Mouse (Mus musculus) naive thymus-derived CD4-positive, alpha-beta T cell, adult 2 months (primary cell): ENCODE results near the gene Rnf144b.

Experiments
- DNase-seq: peaks from one replicate; pipeline ENCODE4 v3.0.0-alpha.2; 2011; ENCODE audit warnings: low read depth

The Rnf144b gene

DNA sequence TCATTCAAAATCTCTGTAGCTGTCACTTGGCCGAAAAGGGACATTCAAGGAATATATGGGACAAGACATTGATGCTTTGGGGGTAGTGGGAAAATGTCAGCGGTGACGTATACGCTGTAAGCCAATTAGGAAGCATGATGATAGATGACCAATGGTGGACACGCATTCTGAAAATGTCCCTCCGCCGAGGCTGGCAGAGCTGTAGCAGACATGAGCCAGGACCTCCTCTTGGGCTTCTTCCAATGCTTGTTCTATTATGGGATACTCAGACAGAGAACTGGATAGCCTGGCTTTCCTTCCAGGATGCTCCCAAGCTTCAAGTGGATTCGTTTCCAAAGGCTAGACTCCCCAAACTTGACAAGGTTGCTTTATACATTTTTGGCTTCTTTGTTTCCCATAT, 141.9 kb downstream of the Rnf144b start:
- DNase-seq: no peak

DNA sequence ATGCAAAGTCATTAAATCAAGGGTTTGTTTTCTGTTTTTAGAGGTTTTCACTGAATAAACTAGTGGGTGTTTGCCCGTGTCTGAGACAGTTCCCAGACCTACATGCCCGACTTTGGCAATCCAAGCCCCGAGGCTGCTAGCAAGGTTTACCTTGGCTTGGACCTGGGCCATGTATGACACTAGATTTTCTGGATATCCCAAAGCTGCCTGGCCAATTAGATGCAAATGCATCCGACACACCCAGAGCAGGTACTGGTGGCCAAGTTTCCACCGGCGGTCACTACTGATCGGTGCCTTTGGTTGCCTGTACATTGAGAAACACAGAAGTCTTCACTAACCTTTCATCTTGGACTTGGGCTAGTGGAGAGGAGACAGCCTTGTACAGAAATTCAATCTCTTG, 144.0 kb downstream of the Rnf144b start:
- DNase-seq: no peak

DNA sequence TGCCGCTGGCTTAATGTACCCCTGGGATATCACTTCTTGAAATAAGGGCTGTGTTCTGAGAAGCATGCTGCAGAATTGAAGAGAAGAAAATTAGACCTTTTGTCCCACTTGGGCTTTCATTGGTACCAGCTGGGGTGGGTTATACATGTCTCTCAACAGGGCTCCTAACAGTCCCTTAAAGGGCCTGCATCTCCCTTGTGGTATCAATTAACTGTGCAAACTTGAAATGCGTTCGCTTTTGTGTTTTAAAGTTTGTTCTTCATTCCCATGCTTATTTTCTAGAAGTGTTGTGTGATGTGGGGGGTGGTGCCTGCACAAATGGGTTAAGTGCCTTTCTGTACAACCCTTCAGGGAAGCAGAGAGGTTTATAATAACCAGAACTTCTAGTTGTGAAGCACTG, 145.8 kb downstream of the Rnf144b start:
- DNase-seq: no peak

DNA sequence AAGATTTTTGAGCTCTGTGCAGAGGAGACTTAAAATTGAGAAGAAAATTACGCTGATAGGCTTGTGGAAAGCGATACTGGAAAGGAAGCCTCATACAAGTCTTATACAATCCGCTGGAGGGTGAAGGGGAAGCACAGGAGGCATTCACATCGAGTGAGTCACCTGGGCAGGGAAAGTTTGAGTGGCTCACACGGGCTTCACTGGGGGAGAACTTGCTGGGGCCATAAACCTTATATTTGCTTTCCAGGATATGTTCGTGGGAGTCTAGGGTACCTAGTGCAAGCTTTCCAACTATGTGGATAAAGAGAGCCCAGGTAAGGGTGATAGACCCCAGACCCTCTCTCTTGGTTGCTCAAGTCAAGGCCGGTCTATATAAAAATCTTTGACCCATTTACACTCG, 150.5 kb downstream of the Rnf144b start:
- DNase-seq: no peak

DNA sequence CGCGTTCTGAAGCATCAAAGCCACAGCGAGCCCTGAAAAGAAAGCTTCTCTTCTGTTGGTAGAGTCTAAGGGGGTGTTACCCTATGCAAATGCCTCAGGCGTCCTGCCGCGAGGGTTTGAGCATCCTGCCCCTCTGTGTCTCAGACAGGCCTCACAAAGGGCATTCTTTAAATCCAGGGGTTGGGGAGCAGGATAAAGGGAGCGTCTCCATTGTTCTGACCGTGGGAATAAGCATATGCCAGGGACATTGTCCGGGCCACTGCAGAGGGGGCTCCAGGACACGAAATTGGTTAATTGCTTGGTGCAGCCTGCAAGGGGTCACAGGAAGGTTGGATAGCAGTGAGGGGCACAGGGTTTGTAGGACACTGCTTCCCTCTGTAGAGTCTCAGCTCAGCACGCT, 151.0 kb downstream of the Rnf144b start:
- DNase-seq: no peak

DNA sequence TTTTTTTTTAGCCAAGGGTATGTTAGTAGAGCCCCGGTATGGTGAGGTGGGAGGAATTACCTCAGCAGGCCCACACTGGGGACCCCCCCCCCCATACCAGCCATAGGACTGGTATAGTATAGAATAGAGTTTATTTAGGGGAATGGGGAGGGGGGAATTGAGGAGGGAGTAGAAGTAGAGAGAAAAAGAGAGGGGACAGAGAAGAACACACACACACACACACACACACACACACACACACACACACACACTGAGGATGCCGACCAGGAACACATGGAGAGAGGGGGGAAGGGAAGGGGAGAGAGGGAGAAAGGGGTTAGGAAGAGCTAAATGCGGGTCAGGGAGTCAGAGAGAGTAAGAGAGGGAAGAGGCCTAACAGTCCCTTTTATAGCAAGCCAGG, 151.7 kb downstream of the Rnf144b start:
- DNase-seq: no peak

DNA sequence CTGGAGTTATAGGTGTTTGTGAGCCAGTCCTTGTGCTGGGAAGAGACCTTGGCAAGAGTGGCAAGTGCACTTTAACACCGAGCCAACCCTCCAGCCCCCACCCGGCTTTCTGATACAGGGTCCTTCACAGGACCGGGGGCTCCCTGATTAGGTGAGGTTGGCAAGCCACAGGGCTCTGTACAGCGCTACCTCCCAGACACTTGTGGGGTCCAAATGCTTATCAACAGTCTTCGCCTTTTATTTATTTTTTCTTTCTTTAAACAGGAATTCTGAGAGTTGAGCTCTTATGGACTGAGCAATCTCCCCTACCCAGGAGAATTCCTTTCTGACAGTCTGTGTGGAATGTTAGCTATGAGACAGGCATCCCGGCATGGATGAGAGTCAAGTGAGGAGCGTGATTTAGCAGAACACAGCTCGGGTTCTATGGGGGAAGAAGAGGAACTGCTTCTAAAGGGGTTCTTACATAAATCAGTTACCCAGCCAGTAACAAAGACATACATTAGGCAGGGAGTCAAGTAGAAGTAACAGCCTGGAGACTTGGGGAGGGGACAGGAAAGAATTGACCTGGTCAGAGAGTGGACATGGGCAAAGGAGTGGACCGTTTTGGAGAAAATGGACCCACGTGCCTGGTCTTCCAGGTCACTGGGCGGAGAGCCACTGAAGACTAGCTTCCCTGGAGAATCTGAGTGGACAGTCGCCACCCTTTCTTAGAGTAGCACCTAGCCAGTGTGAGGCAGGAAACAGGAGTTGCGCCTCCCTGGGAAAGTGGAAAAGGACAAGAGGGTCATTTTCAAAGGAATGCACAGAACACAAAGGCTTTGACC, 154.8 kb downstream of the Rnf144b start:
- no peak for DNase-seq

DNA sequence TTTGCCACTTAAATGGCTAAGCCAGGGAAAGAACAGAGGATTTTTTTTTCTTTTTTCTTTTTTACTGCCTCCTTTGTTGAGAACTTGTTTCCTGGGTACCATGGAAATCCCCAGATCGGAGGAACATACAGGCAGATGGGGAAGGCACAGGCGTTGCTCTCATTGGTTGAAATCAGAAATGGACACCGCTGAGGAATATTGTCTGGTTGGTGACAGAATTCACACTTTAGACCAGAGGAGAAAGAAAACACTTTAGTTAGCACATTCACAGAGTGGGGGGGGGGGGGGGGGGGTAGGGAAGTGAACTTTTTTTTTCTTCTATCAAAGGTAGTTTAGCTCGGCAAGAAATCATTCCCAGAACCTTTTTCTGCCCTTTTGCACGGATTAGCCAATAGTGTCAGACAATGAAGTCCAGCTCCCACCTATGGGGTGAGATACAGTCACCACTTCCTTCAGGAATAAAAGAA, 155.4 kb downstream of the Rnf144b start:
- DNase-seq: no peak

DNA sequence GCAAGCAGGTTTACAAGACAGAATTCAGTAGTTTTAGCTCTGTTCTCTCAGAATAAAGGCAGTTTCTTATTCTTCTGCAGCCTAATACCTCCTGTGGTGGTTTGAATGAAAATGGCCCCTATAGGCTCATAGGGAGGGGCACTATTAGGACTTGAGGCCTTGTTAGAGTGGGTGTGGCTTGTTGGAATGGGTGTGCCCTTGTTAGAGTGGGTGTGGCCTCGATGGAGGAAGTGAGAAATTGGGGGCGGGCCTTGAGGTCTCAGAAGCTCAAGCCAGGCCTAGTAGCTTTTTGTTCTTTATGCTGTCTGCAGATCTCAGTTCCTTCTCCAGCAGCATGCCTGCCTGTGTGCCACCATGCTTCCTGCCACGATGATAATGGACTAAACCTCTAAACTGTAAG, 159.8 kb downstream of the Rnf144b start:
- DNase-seq: no peak

DNA sequence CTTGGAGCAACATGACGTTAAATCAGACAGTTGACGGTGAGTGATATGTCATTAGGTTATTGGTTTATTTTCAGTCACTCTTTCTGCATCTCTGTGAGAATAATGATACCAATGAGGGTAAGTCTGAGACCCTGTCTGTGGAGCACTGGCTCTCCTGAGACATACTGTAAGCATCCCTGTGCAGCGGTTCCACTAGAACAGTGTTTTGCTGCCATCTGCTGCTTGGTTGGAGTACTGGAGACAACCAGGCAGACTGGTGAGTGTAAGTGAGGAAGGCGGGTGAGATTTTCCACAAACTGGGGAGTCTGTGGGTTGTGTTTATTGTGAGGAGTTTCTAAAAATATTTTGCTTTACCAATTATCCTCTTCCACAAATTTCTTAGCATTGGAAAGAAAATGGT, 166.0 kb downstream of the Rnf144b start:
- peak; percentile 41 for DNase-seq

DNA sequence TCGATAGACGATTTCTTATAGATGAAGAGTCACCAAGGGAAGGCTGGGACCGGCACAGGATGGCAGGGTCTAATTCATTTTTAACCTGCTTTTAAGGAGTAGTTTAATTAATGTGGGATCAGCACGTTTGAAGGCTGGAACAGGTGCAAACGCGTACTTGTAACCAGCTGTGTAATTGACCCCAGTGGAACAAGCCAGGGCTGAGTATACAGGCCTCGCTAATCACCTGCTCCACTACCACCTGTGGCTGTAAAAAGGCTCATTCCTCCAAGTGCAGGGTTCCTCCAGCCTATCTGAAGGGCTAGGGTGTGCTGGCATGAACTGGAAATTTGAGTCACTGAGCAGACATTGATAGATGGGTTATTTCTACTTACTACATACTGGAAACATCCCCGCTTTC, 174.0 kb downstream of the Rnf144b start:
- DNase-seq: no peak
